ENCODE assay signal across 9 mouse cellular contexts in genomic region chr8:105374513-105374966, GRCm38 (mm10). TPM values are rescaled to one million over a fixed set of nuclear protein-coding genes. Genes with fewer than 3 reads are reported as not detected.
DNase-seq lines count a peak whose midpoint lies in the region; ATAC-seq and TF ChIP-seq lines count a peak whose summit lies in the region.
"Had no signal": no experiment of that assay in that cellular context is flagged by ENCODE, and none has a peak within 500 bp of the region (broad histone marks: within the 10 kb centered on the region; RNA-seq: fewer than 3 reads in every experiment).

No protein-coding gene starts in this region.

- TF ChIP-seq RAD21 in CH12.LX (IDR thresholded peaks at IDR 0.05; ENCODE audit: low read depth, low read length): no peak; the same call in 1 of the 2 replicates

- H3K4me2 ChIP-seq in CH12.LX (ENCODE audit: insufficient read depth, low read depth, poor library complexity, severe bottlenecking): no peak overlapping the region
- peak overlapping the region; percentile 43 for H3K4me2 ChIP-seq in embryonic facial prominence, embryonic 14.5 days (ENCODE audit: low read depth, low read length)
- H3K4me2 ChIP-seq in hindbrain, embryonic 16.5 days (ENCODE audit: low read length): peak overlapping the region; percentile 51

- no peaks in the 10 kb centered on the region for H3K79me2 ChIP-seq in CH12.LX (replicated peaks; ENCODE audit: control insufficient read depth, extremely low read depth, insufficient read depth, poor library complexity, severe bottlenecking)

- TF ChIP-seq CTCF in CH12.LX (conservative IDR thresholded peaks at IDR 0.05 in 1 of 2, IDR thresholded peaks at IDR 0.05 in 1 of 2; ENCODE audit: low read depth in 2 of 2, low read length in 2 of 2): peak in 1 of 2 experiments; percentile 87; a peak in 2 of 4 replicates

- H3K27ac ChIP-seq in CH12.LX (ENCODE audit: insufficient read depth, low read depth): no peak overlapping the region
- no peak overlapping the region for H3K27ac ChIP-seq in embryonic facial prominence, embryonic 14.5 days (replicated peaks; ENCODE audit: low read depth, low read length)
- no peak overlapping the region for H3K27ac ChIP-seq in hindbrain, embryonic 16.5 days (ENCODE audit: low read depth, low read length)

- TF ChIP-seq EP300 in CH12.LX (IDR thresholded peaks at IDR 0.05; ENCODE audit: low read length): no peak

- H3K4me3 ChIP-seq in CH12.LX (replicated peaks in 1 of 3; ENCODE audit: low read depth in 2 of 3, low read length in 2 of 3, poor library complexity in 1 of 3): no peak overlapping the region
- peak overlapping the region; percentile 18 for H3K4me3 ChIP-seq in embryonic facial prominence, embryonic 14.5 days (ENCODE audit: low read depth, low read length)
- H3K4me3 ChIP-seq in hindbrain, embryonic 16.5 days (ENCODE audit: low read length): peak overlapping the region; percentile 14

- no peaks in the 10 kb centered on the region for H3K36me3 ChIP-seq in CH12.LX (replicated peaks in 1 of 2; ENCODE audit: control insufficient read depth in 1 of 2, insufficient read depth in 1 of 2, low read length in 1 of 2)
- H3K36me3 ChIP-seq in embryonic facial prominence, embryonic 14.5 days (ENCODE audit: control insufficient read depth, insufficient read depth, low read length): no peaks in the 10 kb centered on the region
- H3K36me3 ChIP-seq in hindbrain, embryonic 16.5 days (ENCODE audit: control insufficient read depth, insufficient read depth, low read length): no peaks in the 10 kb centered on the region
- H3K36me3 ChIP-seq in splenic B cell, adult 2 months (ENCODE audit: control insufficient read depth, insufficient read depth, low read length, poor library complexity, severe bottlenecking): no peaks in the 10 kb centered on the region
- H3K36me3 ChIP-seq: G1E had no signal

- TF ChIP-seq POLR2A in CH12.LX (IDR thresholded peaks at IDR 0.05; ENCODE audit: low read depth, low read length): no peak

- dilution Hi-C loops in CH12.LX (cut with MboI; ENCODE audit: extremely low pct_ligation_motif_present, extremely low pct_unique_long_range_greater_than_20kb, low sequenced_read_pairs): no loop called here

- in situ Hi-C loops in CH12.LX (cut with MboI; ENCODE audit: low pct_ligation_motif_present, low pct_unique_long_range_greater_than_20kb, low sequenced_read_pairs): no loop called here

- no peak overlapping the region for H3K9ac ChIP-seq in CH12.LX (ENCODE audit: insufficient read depth, low read depth)
- peak overlapping the region; percentile 20 for H3K9ac ChIP-seq in embryonic facial prominence, embryonic 14.5 days (ENCODE audit: low read depth, low read length)
- peak overlapping the region; percentile 36; the same call in 1 of the 2 replicates for H3K9ac ChIP-seq in hindbrain, embryonic 16.5 days (ENCODE audit: low read depth, low read length)

- peaks cover 7% of the 10 kb centered on the region for H3K9me3 ChIP-seq in CH12.LX (replicated peaks; ENCODE audit: low read length)
- H3K9me3 ChIP-seq in embryonic facial prominence, embryonic 14.5 days (ENCODE audit: control insufficient read depth, low read length): no peaks in the 10 kb centered on the region
- no peaks in the 10 kb centered on the region for H3K9me3 ChIP-seq in hindbrain, embryonic 16.5 days (ENCODE audit: control insufficient read depth, low read length)

- peak; percentile 11; the same call in 1 of the 2 replicates for ATAC-seq in embryonic facial prominence, embryonic 14.5 days (ENCODE audit: low read depth)
- ATAC-seq in hindbrain, embryonic 16.5 days: peak; percentile 32; the same call in 1 of the 2 replicates

- WGBS in embryonic facial prominence, embryonic 14.5 days: 36% methylated on average over 27 of the region's 33 CpGs
- WGBS in hindbrain, embryonic 16.5 days: 33% methylated on average over 26 of the region's 33 CpGs

- H3K4me1 ChIP-seq in CH12.LX (ENCODE audit: control insufficient read depth in 1 of 2, insufficient read depth in 2 of 2): no peaks in the 10 kb centered on the region; a peak in 1 of 4 replicates
- H3K4me1 ChIP-seq in embryonic facial prominence, embryonic 14.5 days (ENCODE audit: control insufficient read depth, insufficient read depth, low read length): peaks cover 7% of the 10 kb centered on the region
- peaks cover 3% of the 10 kb centered on the region; the same call in 1 of the 2 replicates for H3K4me1 ChIP-seq in hindbrain, embryonic 16.5 days (ENCODE audit: control insufficient read depth, insufficient read depth, low read depth, low read length)

- peak; percentile 41 for DNase-seq in cerebellum, adult 9-11 months
- no peak for DNase-seq in cerebellum, adult 8-10 months
- no peak for DNase-seq in CH12.LX (ENCODE audit: extremely low read depth)
- DNase-seq in embryonic facial prominence, embryonic 14.5 days (ENCODE audit: low spot score): peak; percentile 33
- peak; percentile 24 for DNase-seq in lung, postnatal 25 days (ENCODE audit: low spot score)
- DNase-seq in splenic B cell, adult 2 months (ENCODE audit: low read depth, low spot score): peak; percentile 38
- no peak for DNase-seq in MN1 (ENCODE audit: low spot score)

- H3K27me3 ChIP-seq in CH12.LX (replicated peaks): no peaks in the 10 kb centered on the region
- H3K27me3 ChIP-seq in embryonic facial prominence, embryonic 14.5 days (replicated peaks; ENCODE audit: control insufficient read depth, insufficient read depth, low read length): no peaks in the 10 kb centered on the region
- H3K27me3 ChIP-seq in hindbrain, embryonic 16.5 days (replicated peaks; ENCODE audit: control insufficient read depth, insufficient read depth, low read length): no peaks in the 10 kb centered on the region
- H3K27me3 ChIP-seq in splenic B cell, adult 2 months (ENCODE audit: control insufficient read depth, insufficient read depth, low read length, poor library complexity, severe bottlenecking): no peaks in the 10 kb centered on the region

TF ChIP-seq in CH12.LX, 34 proteins besides CTCF, POLR2A, EP300 and RAD21:
- TF ChIP-seq SIN3A (IDR thresholded peaks at IDR 0.05; ENCODE audit: low read length): no peak
- TF ChIP-seq SMC3 (IDR thresholded peaks at IDR 0.05; ENCODE audit: low read depth, low read length): peak; percentile 30

RNA-seq across cellular contexts. Expression of gene Plekhg4, which starts 1.5 kb away (rescaled TPM):
- 0.80 and 1.1 TPM in 2 replicates for total RNA-seq in CH12.LX (2012; rRNA removed)
- total RNA-seq in CH12.LX (2014; rRNA removed): 0.44 and 0.59 TPM in 2 replicates
- polyA plus RNA-seq in CH12.LX (2012; ENCODE audit: insufficient read length, low read depth): 0.33 and 0.54 TPM in 2 replicates
- 0.25 and 0.63 TPM in 2 replicates for polyA plus RNA-seq in embryonic facial prominence, embryonic 14.5 days (2014; fragmentation: Nextera tagmentation; extraction: Ambion mirVana)
- 1.8 and 2.1 TPM in 2 replicates for polyA plus RNA-seq in hindbrain, embryonic 16.5 days (2015; fragmentation: Nextera tagmentation; extraction: Ambion mirVana)

RNA-seq across cellular contexts. Expression of gene Slc9a5, which starts 25.9 kb away (rescaled TPM):
- total RNA-seq in CH12.LX (2012; rRNA removed) (3.5 and 4.5 TPM in 2 replicates), CH12.LX (2014; rRNA removed) (0.72 and 0.95 TPM in 2 replicates)
- polyA plus RNA-seq in CH12.LX (2012; ENCODE audit: insufficient read length, low read depth): 3.1 and 3.5 TPM in 2 replicates
- polyA plus RNA-seq in embryonic facial prominence, embryonic 14.5 days (2014; fragmentation: Nextera tagmentation; extraction: Ambion mirVana): 3.0 and 3.3 TPM in 2 replicates
- polyA plus RNA-seq in hindbrain, embryonic 16.5 days (2015; fragmentation: Nextera tagmentation; extraction: Ambion mirVana): 12.3 and 14.5 TPM in 2 replicates

RNA-seq across cellular contexts. Expression of gene Fhod1, which starts 26.8 kb away (rescaled TPM):
- total RNA-seq in CH12.LX (2012; rRNA removed) (3.1 and 3.5 TPM in 2 replicates), CH12.LX (2014; rRNA removed) (0.81 and 1.8 TPM in 2 replicates)
- polyA plus RNA-seq in CH12.LX (2012; ENCODE audit: insufficient read length, low read depth): 7.4 and 8.1 TPM in 2 replicates
- polyA plus RNA-seq in embryonic facial prominence, embryonic 14.5 days (2014; fragmentation: Nextera tagmentation; extraction: Ambion mirVana): 2.4 and 2.7 TPM in 2 replicates
- polyA plus RNA-seq in hindbrain, embryonic 16.5 days (2015; fragmentation: Nextera tagmentation; extraction: Ambion mirVana): 0.69 and 0.93 TPM in 2 replicates

RNA-seq across cellular contexts. Expression of gene Kctd19, which starts 38.8 kb away (rescaled TPM):
- total RNA-seq in CH12.LX (2012; rRNA removed) (0.08 TPM in 1 of 2 replicates, not detected in the other), CH12.LX (2014; rRNA removed) (not detected in 2 replicates)
- polyA plus RNA-seq in CH12.LX (2012; ENCODE audit: insufficient read length, low read depth): 0.22 TPM in 1 of 2 replicates, not detected in the other
- polyA plus RNA-seq in embryonic facial prominence, embryonic 14.5 days (2014; fragmentation: Nextera tagmentation; extraction: Ambion mirVana): not detected in 2 replicates
- polyA plus RNA-seq in hindbrain, embryonic 16.5 days (2015; fragmentation: Nextera tagmentation; extraction: Ambion mirVana): 0.27 TPM in 1 of 2 replicates, not detected in the other
- total RNA-seq: G1E had no signal
- polyA plus RNA-seq: G1E had no signal

RNA-seq across cellular contexts. Expression of gene Lrrc36, which starts 38.8 kb away (rescaled TPM):
- 0.34 and 0.38 TPM in 2 replicates for total RNA-seq in CH12.LX (2012; rRNA removed)
- 0.26 TPM in 1 of 2 replicates, not detected in the other for total RNA-seq in CH12.LX (2014; rRNA removed)
- 0.19 TPM in 2 replicates for polyA plus RNA-seq in CH12.LX (2012; ENCODE audit: insufficient read length, low read depth)
- 0.46 and 0.58 TPM in 2 replicates for polyA plus RNA-seq in embryonic facial prominence, embryonic 14.5 days (2014; fragmentation: Nextera tagmentation; extraction: Ambion mirVana)
- 0.44 and 0.60 TPM in 2 replicates for polyA plus RNA-seq in hindbrain, embryonic 16.5 days (2015; fragmentation: Nextera tagmentation; extraction: Ambion mirVana)
- total RNA-seq: G1E had no signal
- polyA plus RNA-seq: G1E had no signal

Comparison
In these comparisons a context has a peak if more than half of its experiments do, and no peak if none do; other contexts are left out.
1. DNase-seq: peak in cerebellum, adult 9-11 months (single experiment), embryonic facial prominence, embryonic 14.5 days (single experiment), lung, postnatal 25 days (single experiment) and splenic B cell, adult 2 months (single experiment); none in cerebellum, adult 8-10 months (single experiment), CH12.LX (single experiment) and MN1 (single experiment).
2. H3K4me3 ChIP-seq: peak in embryonic facial prominence, embryonic 14.5 days (single experiment) and hindbrain, embryonic 16.5 days (single experiment); none in CH12.LX (0 of 3).